Mouse (Mus musculus): ENCODE data around the gene Ate1. TPM values are rescaled to one million over a fixed set of nuclear protein-coding genes. Genes with fewer than 3 reads are reported as not detected.

Ate1 gene
- polyA plus RNA-seq, 1 experiment from 2014 or later: 49.3 TPM

- no peak overlapping the region for H3K27ac ChIP-seq (ENCODE audit: low read length)
- no peak overlapping the region for H3K9ac ChIP-seq (ENCODE audit: low read length)
- ATAC-seq (replicated peaks; ENCODE audit: extremely low read depth, insufficient read depth, low FRiP score): no peak
- 76% methylated on average over 4 of the region's 4 CpGs for WGBS
- peaks cover 5% of the 10 kb centered on the region; the same call in 1 of the 2 replicates for H3K4me1 ChIP-seq (ENCODE audit: control insufficient read depth, insufficient read depth, low read length)
- no peak overlapping the region for H3K4me3 ChIP-seq (ENCODE audit: low read length)
- H3K4me2 ChIP-seq (ENCODE audit: low read depth, low read length): no peak overlapping the region
- H3K27me3 ChIP-seq (ENCODE audit: control insufficient read depth, insufficient read depth, low read length): no peaks in the 10 kb centered on the region
- H3K36me3 ChIP-seq (ENCODE audit: control insufficient read depth, insufficient read depth): peaks cover 13% of the 10 kb centered on the region; the same call in 1 of the 2 replicates
- no peaks in the 10 kb centered on the region for H3K9me3 ChIP-seq (replicated peaks; ENCODE audit: control insufficient read depth, low read length)
These were observed 64.5 kb downstream of the Ate1 start for GRCm38 (mm10) chr7:130455587-130456246.

- Histone ChIP-seq H3K27me3 (ENCODE audit: control insufficient read depth, insufficient read depth, low read length) (no peaks in the 10 kb centered on the region), H3K27ac (ENCODE audit: low read length) (no peak overlapping the region), H3K9ac (ENCODE audit: low read length) (no peak overlapping the region), H3K9me3 (replicated peaks; ENCODE audit: control insufficient read depth, low read length) (no peaks in the 10 kb centered on the region), H3K4me3 (ENCODE audit: low read length) (no peak overlapping the region), H3K36me3 (ENCODE audit: control insufficient read depth, insufficient read depth) (peaks cover 13% of the 10 kb centered on the region; the same call in 1 of the 2 replicates), H3K4me1 (ENCODE audit: control insufficient read depth, insufficient read depth, low read length) (peaks cover 5% of the 10 kb centered on the region; the same call in 1 of the 2 replicates), H3K4me2 (ENCODE audit: low read depth, low read length) (no peak overlapping the region)
- 59% methylated on average over 3 of the region's 3 CpGs for WGBS
- no peak for ATAC-seq (replicated peaks; ENCODE audit: extremely low read depth, insufficient read depth, low FRiP score)
These were observed 65.9 kb downstream of the Ate1 start for GRCm38 (mm10) chr7:130454226-130454625.

GRCm38 (mm10) chr7:130435776-130436175 is 84.4 kb downstream of the Ate1 start:
- Histone ChIP-seq H3K36me3 (ENCODE audit: control insufficient read depth, insufficient read depth) (no peaks in the 10 kb centered on the region), H3K27me3 (ENCODE audit: control insufficient read depth, insufficient read depth, low read length) (no peaks in the 10 kb centered on the region), H3K9ac (ENCODE audit: low read length) (no peak overlapping the region), H3K4me2 (ENCODE audit: low read depth, low read length) (no peak overlapping the region), H3K4me3 (ENCODE audit: low read length) (no peak overlapping the region), H3K4me1 (ENCODE audit: control insufficient read depth, insufficient read depth, low read length) (no peaks in the 10 kb centered on the region), H3K27ac (ENCODE audit: low read length) (no peak overlapping the region), H3K9me3 (replicated peaks; ENCODE audit: control insufficient read depth, low read length) (no peaks in the 10 kb centered on the region)
- 90% methylated on average over 5 of the region's 5 CpGs for WGBS
- ATAC-seq (replicated peaks; ENCODE audit: extremely low read depth, insufficient read depth, low FRiP score): no peak

- Histone ChIP-seq H3K4me2 (ENCODE audit: low read depth, low read length) (no peak overlapping the region), H3K4me1 (ENCODE audit: control insufficient read depth, insufficient read depth, low read length) (no peaks in the 10 kb centered on the region), H3K27ac (ENCODE audit: low read length) (no peak overlapping the region), H3K9ac (ENCODE audit: low read length) (no peak overlapping the region), H3K9me3 (replicated peaks; ENCODE audit: control insufficient read depth, low read length) (no peaks in the 10 kb centered on the region), H3K4me3 (ENCODE audit: low read length) (no peak overlapping the region), H3K36me3 (ENCODE audit: control insufficient read depth, insufficient read depth) (no peaks in the 10 kb centered on the region), H3K27me3 (ENCODE audit: control insufficient read depth, insufficient read depth, low read length) (no peaks in the 10 kb centered on the region)
- no peak for ATAC-seq (replicated peaks; ENCODE audit: extremely low read depth, insufficient read depth, low FRiP score)
- WGBS: 78% methylated on average over 2 of the region's 2 CpGs
These were observed 88.0 kb downstream of the Ate1 start for GRCm38 (mm10) chr7:130432141-130432540.

- no peaks in the 10 kb centered on the region for H3K27me3 ChIP-seq (ENCODE audit: control insufficient read depth, insufficient read depth, low read length)
- no peaks in the 10 kb centered on the region for H3K9me3 ChIP-seq (replicated peaks; ENCODE audit: control insufficient read depth, low read length)
- ATAC-seq (replicated peaks; ENCODE audit: extremely low read depth, insufficient read depth, low FRiP score): no peak
- H3K9ac ChIP-seq (ENCODE audit: low read length): no peak overlapping the region
- 8% methylated on average over 5 of the region's 5 CpGs for WGBS
- H3K27ac ChIP-seq (ENCODE audit: low read length): no peak overlapping the region
- no peaks in the 10 kb centered on the region for H3K36me3 ChIP-seq (ENCODE audit: control insufficient read depth, insufficient read depth)
- H3K4me3 ChIP-seq (ENCODE audit: low read length): no peak overlapping the region
- peaks cover 5% of the 10 kb centered on the region for H3K4me1 ChIP-seq (ENCODE audit: control insufficient read depth, insufficient read depth, low read length)
- H3K4me2 ChIP-seq (ENCODE audit: low read depth, low read length): no peak overlapping the region
These were observed 93.6 kb downstream of the Ate1 start for GRCm38 (mm10) chr7:130426586-130426985.

- Histone ChIP-seq H3K27me3 (ENCODE audit: control insufficient read depth, insufficient read depth, low read length) (no peaks in the 10 kb centered on the region), H3K4me1 (ENCODE audit: control insufficient read depth, insufficient read depth, low read length) (peaks cover 5% of the 10 kb centered on the region), H3K27ac (ENCODE audit: low read length) (no peak overlapping the region), H3K9ac (ENCODE audit: low read length) (no peak overlapping the region), H3K9me3 (replicated peaks; ENCODE audit: control insufficient read depth, low read length) (no peaks in the 10 kb centered on the region), H3K36me3 (ENCODE audit: control insufficient read depth, insufficient read depth) (no peaks in the 10 kb centered on the region), H3K4me3 (ENCODE audit: low read length) (no peak overlapping the region), H3K4me2 (ENCODE audit: low read depth, low read length) (no peak overlapping the region)
- WGBS: 70% methylated on average over 2 of the region's 2 CpGs
- no peak for ATAC-seq (replicated peaks; ENCODE audit: extremely low read depth, insufficient read depth, low FRiP score)
These were observed 94.2 kb downstream of the Ate1 start for GRCm38 (mm10) chr7:130425991-130426390.

- no peaks in the 10 kb centered on the region for H3K36me3 ChIP-seq (ENCODE audit: control insufficient read depth, insufficient read depth)
- no peaks in the 10 kb centered on the region for H3K9me3 ChIP-seq (replicated peaks; ENCODE audit: control insufficient read depth, low read length)
- no peak overlapping the region for H3K4me2 ChIP-seq (ENCODE audit: low read depth, low read length)
- peak overlapping the region; percentile 57 for H3K27ac ChIP-seq (ENCODE audit: low read length)
- H3K9ac ChIP-seq (ENCODE audit: low read length): no peak overlapping the region
- H3K4me1 ChIP-seq (ENCODE audit: control insufficient read depth, insufficient read depth, low read length): peaks cover 4% of the 10 kb centered on the region; the same call in 1 of the 2 replicates
- no peak overlapping the region for H3K4me3 ChIP-seq (ENCODE audit: low read length)
- no peaks in the 10 kb centered on the region for H3K27me3 ChIP-seq (ENCODE audit: control insufficient read depth, insufficient read depth, low read length)
- ATAC-seq (replicated peaks; ENCODE audit: extremely low read depth, insufficient read depth, low FRiP score): no peak
- WGBS: 53% methylated on average over 1 of the region's 1 CpGs
These were observed 100.2 kb downstream of the Ate1 start for GRCm38 (mm10) chr7:130419961-130420360.

GRCm38 (mm10) chr7:130407622-130408021 is 112.5 kb downstream of the Ate1 start:
- H3K4me2 ChIP-seq (ENCODE audit: low read depth, low read length): peak overlapping the region; percentile 10
- H3K36me3 ChIP-seq (ENCODE audit: control insufficient read depth, insufficient read depth): no peaks in the 10 kb centered on the region
- H3K27me3 ChIP-seq (ENCODE audit: control insufficient read depth, insufficient read depth, low read length): no peaks in the 10 kb centered on the region
- H3K9ac ChIP-seq (ENCODE audit: low read length): no peak overlapping the region
- 42% methylated on average over 10 of the region's 10 CpGs for WGBS
- peak overlapping the region; percentile 8; the same call in 1 of the 2 replicates for H3K27ac ChIP-seq (ENCODE audit: low read length)
- H3K4me3 ChIP-seq (ENCODE audit: low read length): no peak overlapping the region
- peak; percentile 83 for ATAC-seq (replicated peaks; ENCODE audit: extremely low read depth, insufficient read depth, low FRiP score)
- peaks cover 11% of the 10 kb centered on the region for H3K4me1 ChIP-seq (ENCODE audit: control insufficient read depth, insufficient read depth, low read length)
- no peaks in the 10 kb centered on the region for H3K9me3 ChIP-seq (replicated peaks; ENCODE audit: control insufficient read depth, low read length)

GRCm38 (mm10) chr7:130403346-130403745 is 116.8 kb downstream of the Ate1 start:
- no peak for ATAC-seq (replicated peaks; ENCODE audit: extremely low read depth, insufficient read depth, low FRiP score)

More at GRCm38 (mm10) chr7:130403346-130403745, 116.8 kb downstream of the Ate1 start:
- Histone ChIP-seq H3K27me3 (ENCODE audit: control insufficient read depth, insufficient read depth, low read length) (no peaks in the 10 kb centered on the region), H3K4me1 (ENCODE audit: control insufficient read depth, insufficient read depth, low read length) (peaks cover 11% of the 10 kb centered on the region), H3K9me3 (replicated peaks; ENCODE audit: control insufficient read depth, low read length) (no peaks in the 10 kb centered on the region), H3K4me3 (ENCODE audit: low read length) (no peak overlapping the region), H3K36me3 (ENCODE audit: control insufficient read depth, insufficient read depth) (no peaks in the 10 kb centered on the region), H3K9ac (ENCODE audit: low read length) (no peak overlapping the region), H3K4me2 (ENCODE audit: low read depth, low read length) (no peak overlapping the region), H3K27ac (ENCODE audit: low read length) (no peak overlapping the region)
- 64% methylated on average over 2 of the region's 2 CpGs for WGBS

Measured in heart, embryonic 16.5 days (tissue).